Mouse (Mus musculus) lung, adult 2 months (tissue): ENCODE data around the gene Gm10139. TPM values are rescaled to one million over a fixed set of nuclear protein-coding genes. Genes with fewer than 3 reads are reported as not detected.
"Not testable (repeated sequence)": the region's sequence is repeated elsewhere in the genome, so short reads cannot be mapped to it uniquely, and the experiment has no call there.

Source experiments
- DNase-seq: peaks from one replicate; pipeline ENCODE4 v3.0.0; 2022
- H3K4me1 ChIP-seq: fragments of 200-500 bp; 2 replicates; pipeline ENCODE4 v1.6.1; 2011; ENCODE audit warnings: low read length; ENCODE audit not compliant: control insufficient read depth, insufficient read depth
- H3K4me3 ChIP-seq: fragments of 200-500 bp; replicated peaks from 2 replicates; pipeline ENCODE3; 2011; ENCODE audit warnings: low read depth, mild to moderate bottlenecking, control low read depth, low read length; ENCODE audit errors: extremely low read depth
- WGBS: fragments of 180-500 bp; shearing (Covaris S2); methylation state at CpG from one replicate; pipeline ENCODE4 v1.1.7; 2018; 5-methylcytosine and 5-hydroxymethylcytosine counted together
- polyA plus RNA-seq: library from polyadenylated mRNA; depleted of rRNA; stranded (reverse); fragments of >200 nt; gene quantifications from 2 replicates; pipeline ENCODE4 v1.2.3, GENCODE M21; 2012; rRNA removed

Gene Gm10139
- not detected in 2 replicates for polyA plus RNA-seq

DNA sequence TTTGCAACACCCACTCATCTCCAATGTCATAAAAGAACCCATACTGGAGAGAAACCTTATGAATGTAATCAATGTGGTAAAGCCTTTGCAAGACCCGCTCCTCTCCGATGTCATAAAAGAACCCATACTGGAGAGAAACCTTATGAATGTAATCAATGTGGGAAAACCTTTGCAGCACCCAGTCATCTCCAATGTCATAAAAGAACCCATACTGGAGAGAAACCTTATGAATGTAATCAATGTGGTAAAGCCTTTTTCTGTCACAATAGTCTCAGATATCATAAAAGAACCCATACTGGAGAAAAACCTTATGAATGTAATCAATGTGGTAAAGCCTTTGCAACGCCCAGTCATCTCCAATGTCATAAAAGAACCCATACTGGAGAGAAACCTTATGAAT is at the start of gene Gm10139:
Gene Gm10139, plus strand, starts transcription at position 301 of the 400 bp plus-strand sequence.
- DNase-seq, H3K4me3 ChIP-seq, H3K4me1 ChIP-seq: not testable (repeated sequence)
- WGBS = 65% methylated on average over 1 of the region's 3 CpGs

DNA sequence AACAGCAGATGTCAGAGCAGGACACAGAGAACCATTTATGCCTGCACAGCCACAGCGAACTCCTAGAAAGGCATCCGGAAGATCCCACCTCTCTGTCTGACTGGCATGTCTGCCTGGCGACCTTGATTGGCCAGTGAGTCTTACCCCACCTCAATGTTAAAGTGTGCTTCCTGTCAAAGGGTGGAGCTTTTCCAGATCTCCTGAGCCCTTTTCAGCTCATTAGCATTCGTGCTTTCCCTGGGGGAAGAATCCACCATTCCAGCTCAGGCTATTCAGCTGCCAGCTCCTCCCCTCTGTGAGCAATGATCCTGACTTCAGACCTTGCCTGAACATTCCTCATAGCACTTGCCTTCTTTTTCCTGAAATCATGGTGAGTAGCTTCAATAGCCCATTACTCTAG is 45.2 kb downstream of the Gm10139 start:
- H3K4me1 ChIP-seq, DNase-seq, H3K4me3 ChIP-seq: not testable (repeated sequence)
- WGBS = 81% methylated on average over 4 of the region's 4 CpGs

Other genes with a start within 250 kb of the Gm10139 start
- 13.3 and 16.7 TPM in 2 replicates for gene Zfp369, start 233.9 kb upstream of the Gm10139 start, polyA plus RNA-seq